Mouse (Mus musculus) embryo, embryonic 10 days (tissue): ENCODE measurements at regions not wholly inside any gene's neighbourhood (a gene's known extent, or its start where the extent isn't known, plus 50 kb on each side); places are given as distances from the start of the nearest gene placed in this dataset.

ENCODE experiments used
- DNase-seq: peaks from one replicate; pipeline ENCODE4 v3.0.0-alpha.2; 2015; ENCODE audit warnings: low spot score

- no peak for DNase-seq
These were observed 131.4 kb upstream of the Sptlc3 start for GRCm38 (mm10) chr2:139362245-139362847.

DNA sequence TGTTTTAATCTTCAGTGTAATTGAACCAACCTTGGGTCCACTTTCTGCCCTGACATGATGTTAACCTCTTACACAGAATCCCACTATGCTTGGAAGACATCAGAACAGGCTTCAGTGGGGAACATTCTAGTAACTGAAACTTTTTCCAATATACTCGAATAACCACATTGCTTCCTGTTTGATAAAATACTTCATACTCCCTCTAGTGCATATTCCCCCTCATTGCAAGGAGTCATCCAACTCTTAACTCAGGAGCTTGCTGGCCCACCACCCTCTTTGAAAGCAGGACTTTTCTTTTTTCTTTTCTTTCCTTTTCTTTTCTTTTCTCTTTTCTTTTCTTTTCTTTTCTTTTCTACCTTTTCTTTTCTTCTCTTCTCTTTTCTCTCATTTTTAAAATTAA lies 123.6 kb upstream of the Sptlc3 start:
- peak; percentile 39 for DNase-seq

DNA sequence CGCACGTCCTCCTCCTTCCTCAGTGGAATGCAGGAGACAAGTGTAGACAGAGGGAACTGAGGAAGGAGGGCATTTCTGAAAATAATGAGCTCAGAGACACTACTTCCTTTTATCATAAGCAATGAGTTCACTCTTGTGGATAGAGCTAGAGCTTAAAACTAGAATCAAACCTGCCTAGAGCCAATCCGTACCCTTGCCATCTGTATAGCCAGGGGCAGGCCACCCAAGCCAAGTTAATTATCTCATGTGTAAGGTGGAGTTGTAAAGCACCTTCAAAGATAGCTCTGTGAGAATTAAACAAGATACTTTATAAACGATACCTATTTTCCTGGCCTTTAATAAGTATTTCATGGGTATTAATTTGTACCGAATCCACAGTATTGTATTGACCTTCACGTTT lies 113.4 kb upstream of the Sptlc3 start:
- no peak for DNase-seq

GRCm38 (mm10) chr2:139381628-139382027 lies 112.1 kb upstream of the Sptlc3 start:
- peak; percentile 92 for DNase-seq

DNA sequence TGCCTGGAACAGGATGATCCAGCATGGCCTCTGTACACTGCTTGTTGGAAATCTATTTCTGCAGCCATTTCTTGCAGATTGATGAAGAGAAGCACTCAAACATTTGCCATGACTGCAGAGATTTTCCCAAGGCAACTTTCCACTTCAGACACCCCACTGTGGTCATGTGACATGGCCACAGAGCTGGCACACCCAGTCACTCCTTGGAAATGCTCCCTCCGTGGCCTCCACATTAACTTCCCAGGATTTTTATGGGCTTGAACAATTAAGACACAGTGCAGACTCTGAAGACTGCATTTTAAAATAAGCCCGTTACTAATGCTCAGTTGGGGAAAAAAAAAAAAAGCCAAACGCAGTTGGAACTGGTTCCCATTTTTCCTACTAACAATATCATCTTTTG lies 80.2 kb upstream of the Sptlc3 start:
- no peak for DNase-seq

GRCm38 (mm10) chr2:139417506-139417905 lies 76.2 kb upstream of the Sptlc3 start:
- DNase-seq = peak; percentile 13

DNA sequence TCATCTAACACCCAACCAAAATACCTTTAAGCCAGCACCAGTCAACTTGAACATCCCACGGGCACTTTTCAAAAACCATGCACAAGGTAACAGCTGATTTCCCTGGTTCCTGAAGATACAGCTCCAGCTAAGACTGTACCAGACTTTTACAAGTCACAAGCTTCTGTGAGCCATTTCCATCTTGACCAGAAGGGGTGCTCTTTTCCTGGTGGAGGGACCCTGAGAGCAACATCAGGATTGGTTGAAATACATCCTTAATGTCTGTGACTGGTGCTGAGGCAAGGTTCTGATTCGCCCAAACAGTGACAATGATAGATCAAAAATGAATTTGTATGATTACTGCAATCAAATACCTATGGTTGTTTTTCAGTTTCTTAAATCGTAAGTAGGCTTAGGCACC lies 71.0 kb upstream of the Sptlc3 start:
- DNase-seq = no peak

- no peak for DNase-seq
These were observed 70.3 kb upstream of the Sptlc3 start for GRCm38 (mm10) chr2:139423413-139423812.
